Mouse (Mus musculus) right cerebral cortex, postnatal 14 days (tissue): ENCODE measurements at regions not wholly inside any gene's neighbourhood (a gene's known extent, or its start where the extent isn't known, plus 50 kb on each side); places are given as distances from the start of the nearest gene placed in this dataset.
"Not testable (repeated sequence)": the region's sequence is repeated elsewhere in the genome, so short reads cannot be mapped to it uniquely, and the experiment has no call there.

Experiments used
- DNase-seq: peaks from one replicate; pipeline ENCODE4 v3.0.0; 2022

GRCm38 (mm10) chr13:103620958-103621357 is 153.4 kb downstream of the Srek1 start:
- not testable (repeated sequence) for DNase-seq

- no peak for DNase-seq
Measured at GRCm38 (mm10) chr13:103613333-103613725, 161.1 kb downstream of the Srek1 start.

GRCm38 (mm10) chr13:103612720-103613332 is 161.6 kb downstream of the Srek1 start:
- no peak for DNase-seq

- DNase-seq: no peak
Measured at GRCm38 (mm10) chr13:103602302-103602701, 172.1 kb downstream of the Srek1 start.

- DNase-seq: no peak
Measured at GRCm38 (mm10) chr13:103592371-103592770, 182.0 kb downstream of the Srek1 start.

GRCm38 (mm10) chr13:103591874-103592273 is 182.5 kb downstream of the Srek1 start:
- DNase-seq: no peak

GRCm38 (mm10) chr13:103591381-103591780 is 183.0 kb downstream of the Srek1 start:
- not testable (repeated sequence) for DNase-seq

GRCm38 (mm10) chr13:103589646-103590045 is 184.8 kb downstream of the Srek1 start:
- no peak for DNase-seq

GRCm38 (mm10) chr13:103576856-103577255 is 197.6 kb downstream of the Srek1 start:
- DNase-seq: no peak

GRCm38 (mm10) chr13:103564715-103565114 is 209.7 kb downstream of the Srek1 start:
- DNase-seq: no peak

- DNase-seq: no peak
Measured at GRCm38 (mm10) chr13:103561795-103562705, 212.4 kb downstream of the Srek1 start.

- no peak for DNase-seq
Measured at GRCm38 (mm10) chr13:103558915-103559314, 215.5 kb downstream of the Srek1 start.

- no peak for DNase-seq
Measured at GRCm38 (mm10) chr13:103539577-103539976, 205.3 kb upstream of the Mast4 start.

GRCm38 (mm10) chr13:103513825-103514224 is 179.5 kb upstream of the Mast4 start:
- DNase-seq: no peak

GRCm38 (mm10) chr13:103512476-103512875 is 178.2 kb upstream of the Mast4 start:
- DNase-seq: no peak

- DNase-seq: no peak
Measured at GRCm38 (mm10) chr13:103504987-103505386, 170.7 kb upstream of the Mast4 start.

- DNase-seq: no peak
Measured at GRCm38 (mm10) chr13:103499376-103499775, 165.1 kb upstream of the Mast4 start.

- no peak for DNase-seq
Measured at GRCm38 (mm10) chr13:103494371-103494770, 160.1 kb upstream of the Mast4 start.

- DNase-seq: no peak
Measured at GRCm38 (mm10) chr13:103493567-103493966, 159.3 kb upstream of the Mast4 start.

- DNase-seq: no peak
Measured at GRCm38 (mm10) chr13:103490049-103490448, 155.8 kb upstream of the Mast4 start.

- no peak for DNase-seq
Measured at GRCm38 (mm10) chr13:103484092-103484491, 149.8 kb upstream of the Mast4 start.

GRCm38 (mm10) chr13:103483392-103483791 is 149.1 kb upstream of the Mast4 start:
- DNase-seq: no peak

GRCm38 (mm10) chr13:103476328-103476727 is 142.0 kb upstream of the Mast4 start:
- no peak for DNase-seq

GRCm38 (mm10) chr13:103472216-103472615 is 137.9 kb upstream of the Mast4 start:
- DNase-seq: no peak
